Mouse (Mus musculus) CH12.LX (cell line): ENCODE data around the gene Hist1h2bm. TPM values are rescaled to one million over a fixed set of nuclear protein-coding genes. Genes with fewer than 3 reads are reported as not detected.

ENCODE experiments used
- DNase-seq: peaks from one replicate; pipeline ENCODE4 v3.0.0-alpha.2; 2013; ENCODE audit errors: extremely low read depth
- H3K27ac ChIP-seq: 2 replicates; pipeline ENCODE4 v1.5.1; 2012; ENCODE audit warnings: low read depth, mild to moderate bottlenecking, control low read depth, moderate library complexity; ENCODE audit not compliant: insufficient read depth
- H3K27me3 ChIP-seq: replicated peaks from 2 replicates; pipeline ENCODE3; 2012; ENCODE audit warnings: inconsistent platforms
- H3K36me3 ChIP-seq, 2 experiments: replicated peaks in 1 of 2; 2 replicates each; pipeline versions ENCODE3 to v1.6.1; 2012; ENCODE audit warnings: inconsistent platforms in 1 of 2, low read length in 1 of 2, mild to moderate bottlenecking in 1 of 2, mixed read lengths in 1 of 2, moderate library complexity in 1 of 2; ENCODE audit not compliant: control insufficient read depth in 1 of 2, insufficient read depth in 1 of 2
- H3K4me1 ChIP-seq, 2 experiments: 2 replicates each; pipeline ENCODE4 v1.6.1; 2012; ENCODE audit warnings: inconsistent platforms in 1 of 2, moderate library complexity in 1 of 2; ENCODE audit not compliant: insufficient read depth in 2 of 2, control insufficient read depth in 1 of 2
- H3K4me2 ChIP-seq: 2 replicates; pipeline ENCODE4 v1.6.1; 2012; ENCODE audit warnings: low read depth, mild to moderate bottlenecking, control low read depth; ENCODE audit not compliant: poor library complexity, insufficient read depth, severe bottlenecking
- H3K4me3 ChIP-seq, 3 experiments: fragments of 150-350 bp in 1 of 3; sonication (generic) in 1 of 3; replicated peaks in 1 of 3; 2 replicates each; pipeline versions ENCODE3 to v1.5.1; 2011 to 2012; ENCODE audit warnings: low read depth in 2 of 3, low read length in 2 of 3, mild to moderate bottlenecking in 2 of 3, moderate library complexity in 2 of 3, control low read depth in 1 of 3, improper control_type of control experiment in 1 of 3, inconsistent platforms in 1 of 3, mixed read lengths in 1 of 3; ENCODE audit not compliant: poor library complexity in 1 of 3
- H3K79me2 ChIP-seq: replicated peaks from 2 replicates; pipeline ENCODE4 v1.6.1; 2012; ENCODE audit warnings: mild to moderate bottlenecking, moderate library complexity; ENCODE audit not compliant: control insufficient read depth, poor library complexity, insufficient read depth, severe bottlenecking; ENCODE audit errors: extremely low read depth
- H3K9ac ChIP-seq: 2 replicates; pipeline ENCODE4 v1.6.1; 2012; ENCODE audit warnings: low read depth, mild to moderate bottlenecking, control low read depth, moderate library complexity; ENCODE audit not compliant: insufficient read depth
- H3K9me3 ChIP-seq: replicated peaks from 2 replicates; pipeline ENCODE3; 2012; ENCODE audit warnings: low read length, inconsistent platforms, mixed read lengths
- BHLHE40 ChIP-seq: IDR thresholded peaks from 2 replicates; pipeline ENCODE4 v1.6.1; 2011; ENCODE audit warnings: mild to moderate bottlenecking, low read depth, low read length, improper control_type of control experiment
- CTCF ChIP-seq, 2 experiments: IDR thresholded peaks in 1 of 2; conservative IDR thresholded peaks in 1 of 2; 2 replicates each; pipeline ENCODE4 v1.5.1; 2011 to 2012; ENCODE audit warnings: low read depth in 2 of 2, low read length in 2 of 2, improper control_type of control experiment in 1 of 2, inconsistent platforms in 1 of 2, mild to moderate bottlenecking in 1 of 2, moderate library complexity in 1 of 2
- E2F4 ChIP-seq: IDR thresholded peaks from 2 replicates; pipeline ENCODE4 v1.6.1; 2011; ENCODE audit warnings: low read depth, low read length, improper control_type of control experiment; ENCODE audit not compliant: insufficient replicate concordance
- IRF4 ChIP-seq: IDR thresholded peaks from 2 replicates; pipeline ENCODE4 v1.6.1; 2014; ENCODE audit warnings: low read depth, mild to moderate bottlenecking, inconsistent platforms, low read length, improper control_type of control experiment
- MEF2A ChIP-seq: IDR thresholded peaks from 2 replicates; pipeline ENCODE4 v1.6.1; 2014; ENCODE audit warnings: low read depth, mild to moderate bottlenecking, inconsistent platforms, low read length, improper control_type of control experiment, borderline replicate concordance
- MYC ChIP-seq: IDR thresholded peaks from 2 replicates; pipeline ENCODE4 v1.6.1; 2011; ENCODE audit warnings: low read depth, mild to moderate bottlenecking, improper control_type of control experiment, low read length
- NRF1 ChIP-seq: IDR thresholded peaks from 2 replicates; pipeline ENCODE4 v1.6.1; 2014; ENCODE audit warnings: low read depth, mild to moderate bottlenecking, inconsistent platforms, low read length, improper control_type of control experiment, moderate library complexity
- PAX5 ChIP-seq: IDR thresholded peaks from 2 replicates; pipeline ENCODE4 v1.6.1; 2012; ENCODE audit warnings: low read length, inconsistent platforms, mixed read lengths
- POLR2AphosphoS2 ChIP-seq: IDR thresholded peaks from 2 replicates; pipeline ENCODE4 v1.6.1; 2011; ENCODE audit warnings: low read depth, low read length, improper control_type of control experiment
- SIN3A ChIP-seq: IDR thresholded peaks from 2 replicates; pipeline ENCODE4 v1.6.1; 2012; ENCODE audit warnings: low read length, improper control_type of control experiment, inconsistent platforms
- TBP ChIP-seq: conservative IDR thresholded peaks from 2 replicates; pipeline ENCODE4 v1.6.1; 2011; ENCODE audit warnings: low read depth, low read length, improper control_type of control experiment
- UBTF ChIP-seq: IDR thresholded peaks from 2 replicates; pipeline ENCODE4 v1.6.1; 2012; ENCODE audit warnings: low read depth, mild to moderate bottlenecking, inconsistent platforms, low read length, improper control_type of control experiment, moderate library complexity
- dilution Hi-C: fragments of 300-500 bp; cut with MboI; formaldehyde crosslinking; loops from 2 replicates; pipeline ENCODE4 v1.14.3; 2020; ENCODE audit warnings: low sequenced_read_pairs; ENCODE audit not compliant: extremely low pct_unique_long_range_greater_than_20kb, extremely low pct_ligation_motif_present
- in situ Hi-C: fragments of 300-500 bp; cut with MboI; formaldehyde crosslinking; loops from 3 replicates; pipeline ENCODE4 v1.14.3; 2019; ENCODE audit warnings: low sequenced_read_pairs, low pct_ligation_motif_present, low pct_unique_long_range_greater_than_20kb, mixed read lengths
- polyA plus RNA-seq: library from polyadenylated mRNA; unstranded; fragments of >175 nt; gene quantifications from 2 replicates; pipeline ENCODE4 v1.2.1, GENCODE M21; 2012; ENCODE audit warnings: low read depth; ENCODE audit not compliant: insufficient read length
- total RNA-seq, 2 experiments: library from RNA; depleted of rRNA; stranded (reverse); fragments of 300-350 nt in 1 of 2; fragments of >200 nt in 1 of 2; gene quantifications; 2 replicates each; pipeline ENCODE4 v1.2.3; 2012 to 2014

Hist1h2bm gene
- total and polyA plus RNA-seq, 3 experiments, result 0.87 to 1,804 (median 36.0) TPM

DNA sequence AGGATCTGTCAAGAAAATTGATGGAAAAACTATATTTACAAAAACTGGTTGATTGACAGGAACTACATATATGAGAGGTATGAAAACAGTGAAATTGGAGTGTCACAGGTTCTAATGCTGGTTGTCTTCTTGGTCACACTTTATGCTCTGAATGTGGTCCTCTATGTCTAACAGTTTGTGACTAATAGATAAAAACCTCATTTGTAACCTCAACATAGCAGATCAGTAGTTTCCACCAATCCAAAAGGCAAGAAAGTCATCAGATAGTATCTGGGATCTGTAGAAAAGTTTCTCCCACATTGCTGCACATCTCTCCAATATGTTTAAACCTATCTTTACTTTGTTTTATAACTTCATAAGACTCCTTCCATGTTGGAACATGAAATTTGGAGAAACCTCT is 29.6 kb downstream of the Hist1h2bm start:
- dilution Hi-C loops, result no loop called here
- Histone ChIP-seq H3K4me1 (peaks cover 0 to 26% of the 10 kb centered on the region in 2 experiments; a peak in 2 of 4 replicates), H3K27ac (peak overlapping the region; percentile 85; the same call in 1 of the 2 replicates), H3K36me3 (no peaks in the 10 kb centered on the region), H3K9me3 (no peaks in the 10 kb centered on the region), H3K27me3 (no peaks in the 10 kb centered on the region), H3K4me2 (0 out of 2 replicates have a peak overlapping the region, but pooled peaks have one; percentile 82), H3K79me2 (no peaks in the 10 kb centered on the region), H3K4me3 (no peak overlapping the region), H3K9ac (peak overlapping the region; percentile 92)
- TF ChIP-seq CTCF (conservative IDR thresholded peaks at IDR 0.05 in 1 of 2, IDR thresholded peaks at IDR 0.05 in 1 of 2; ENCODE audit: low read depth in 2 of 2, low read length in 2 of 2) (no peak), SIN3A (no peak)
- in situ Hi-C loops, result no loop called here
- peak; percentile 33 for DNase-seq

DNA sequence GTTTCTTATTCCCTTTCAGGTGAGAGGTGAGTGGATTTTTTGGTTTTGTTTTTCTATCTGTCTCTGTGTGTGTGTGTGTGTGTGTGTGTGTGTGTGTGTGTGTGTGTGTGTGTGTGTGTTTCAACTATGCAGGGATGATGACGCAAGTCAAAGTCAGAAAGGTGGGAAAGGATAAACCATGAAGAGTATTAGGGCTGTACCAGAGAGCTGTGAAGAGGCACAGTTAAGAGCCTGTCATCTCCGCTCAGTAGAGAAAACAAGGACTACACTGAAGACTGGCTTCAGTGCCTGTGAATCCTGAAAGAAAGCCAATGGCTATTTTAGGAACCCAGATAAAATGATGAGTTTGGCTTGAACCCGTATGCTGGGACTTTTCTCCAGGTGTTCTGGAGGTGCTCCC is 30.0 kb downstream of the Hist1h2bm start:
- peak; percentile 57 for DNase-seq
- in situ Hi-C loops, result no loop called here
- Histone ChIP-seq H3K36me3 (no peaks in the 10 kb centered on the region), H3K79me2 (no peaks in the 10 kb centered on the region), H3K9ac (peak overlapping the region; percentile 92), H3K9me3 (no peaks in the 10 kb centered on the region), H3K4me3 (no peak overlapping the region), H3K4me1 (peaks cover 0 to 26% of the 10 kb centered on the region in 2 experiments; a peak in 2 of 4 replicates), H3K27me3 (no peaks in the 10 kb centered on the region), H3K27ac (peak overlapping the region; percentile 85), H3K4me2 (peak overlapping the region; percentile 82; the same call in 1 of the 2 replicates)
- TF ChIP-seq NRF1, result no peak
- no peak for TF ChIP-seq MYC
- TF ChIP-seq PAX5, result no peak
- no peak for TF ChIP-seq E2F4
- peak; percentile 42; the same call in 1 of the 2 replicates for TF ChIP-seq MEF2A
- no peak for TF ChIP-seq IRF4
- dilution Hi-C loops, result no loop called here

DNA sequence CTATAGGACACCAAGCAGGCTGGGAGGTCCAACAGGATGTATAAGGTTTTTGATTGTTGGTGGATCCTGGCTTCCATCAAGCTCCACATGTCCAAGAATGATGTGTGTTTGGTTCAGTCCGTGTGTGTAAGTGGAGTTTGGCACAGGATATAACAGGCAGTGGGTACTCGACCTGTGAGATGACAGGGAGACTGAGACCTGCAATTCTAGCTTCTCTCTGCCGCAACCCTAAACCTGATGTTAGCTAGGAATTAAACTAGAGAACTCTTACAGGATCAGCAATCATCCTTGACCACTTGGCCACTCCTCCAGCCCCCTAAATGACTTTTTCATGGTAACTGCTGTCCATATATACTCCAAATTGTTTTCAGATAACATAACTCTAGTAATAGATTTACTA is 30.5 kb downstream of the Hist1h2bm start:
- Histone ChIP-seq H3K27me3 (no peaks in the 10 kb centered on the region), H3K4me3 (peak overlapping the region in 1 of 3 experiments; percentile 3), H3K36me3 (no peaks in the 10 kb centered on the region), H3K79me2 (no peaks in the 10 kb centered on the region), H3K9ac (peak overlapping the region; percentile 92), H3K4me2 (peak overlapping the region; percentile 82; the same call in 1 of the 2 replicates), H3K27ac (peak overlapping the region; percentile 85), H3K9me3 (no peaks in the 10 kb centered on the region), H3K4me1 (peaks cover 0 to 26% of the 10 kb centered on the region in 2 experiments; a peak in 2 of 4 replicates)
- TF ChIP-seq TBP (0 out of 2 replicates have a peak, but pooled peaks have one; percentile 11), BHLHE40 (no peak), UBTF (no peak), CTCF (conservative IDR thresholded peaks at IDR 0.05 in 1 of 2, IDR thresholded peaks at IDR 0.05 in 1 of 2; ENCODE audit: low read depth in 2 of 2, low read length in 2 of 2) (no peak), POLR2AphosphoS2 (no peak)
- peak; percentile 51 for DNase-seq
- in situ Hi-C loops, result no loop called here
- dilution Hi-C loops, result no loop called here
